Mouse (Mus musculus) forebrain, embryonic 10.5 days (tissue): ENCODE results near the gene Srcin1. TPM values are rescaled to one million over a fixed set of nuclear protein-coding genes. Genes with fewer than 3 reads are reported as not detected.
A peak's percentile ranks its signal among the peaks of the same experiment; 100 is the strongest.

Experiments
- DNase-seq: peaks from one replicate; pipeline ENCODE4 v3.0.0-alpha.2; 2017; ENCODE audit warnings: low spot score; ENCODE audit errors: extremely low spot score
- H3K27ac ChIP-seq: fragments of 300-500 bp; sonication (generic); 2 replicates; pipeline ENCODE4 v1.5.1; 2016; ENCODE audit warnings: mild to moderate bottlenecking
- H3K27me3 ChIP-seq: fragments of 300-500 bp; sonication (generic); 2 replicates; pipeline ENCODE4 v1.6.1; 2016; ENCODE audit warnings: mild to moderate bottlenecking; ENCODE audit not compliant: poor library complexity, severe bottlenecking
- H3K36me3 ChIP-seq: fragments of 300-500 bp; sonication (generic); replicated peaks from 2 replicates; pipeline ENCODE4 v1.6.1; 2016; ENCODE audit warnings: mild to moderate bottlenecking, moderate library complexity
- H3K4me1 ChIP-seq: fragments of 300-500 bp; sonication (generic); 2 replicates; pipeline ENCODE4 v1.6.1; 2016
- H3K4me3 ChIP-seq: fragments of 300-500 bp; sonication (generic); 2 replicates; pipeline ENCODE4 v1.5.1; 2016; ENCODE audit warnings: mild to moderate bottlenecking, moderate library complexity
- H3K9me3 ChIP-seq: fragments of 300-500 bp; sonication (generic); 2 replicates; pipeline ENCODE4 v1.6.1; 2016; ENCODE audit warnings: mild to moderate bottlenecking, moderate library complexity
- WGBS: fragments of 180-500 bp; shearing (Covaris S2); methylation state at CpG from one replicate; pipeline ENCODE4 v1.1.7; 2016; 5-methylcytosine and 5-hydroxymethylcytosine counted together
- polyA plus RNA-seq: library from polyadenylated mRNA; unstranded; fragments of >200 nt; fragmentation: Nextera tagmentation; extraction: Ambion mirVana; gene quantifications from 2 replicates; pipeline ENCODE4 v1.2.1, GENCODE M21; 2016

Gene Srcin1
- polyA plus RNA-seq, 1 experiment from 2014 or later: 1.1 TPM

DNA sequence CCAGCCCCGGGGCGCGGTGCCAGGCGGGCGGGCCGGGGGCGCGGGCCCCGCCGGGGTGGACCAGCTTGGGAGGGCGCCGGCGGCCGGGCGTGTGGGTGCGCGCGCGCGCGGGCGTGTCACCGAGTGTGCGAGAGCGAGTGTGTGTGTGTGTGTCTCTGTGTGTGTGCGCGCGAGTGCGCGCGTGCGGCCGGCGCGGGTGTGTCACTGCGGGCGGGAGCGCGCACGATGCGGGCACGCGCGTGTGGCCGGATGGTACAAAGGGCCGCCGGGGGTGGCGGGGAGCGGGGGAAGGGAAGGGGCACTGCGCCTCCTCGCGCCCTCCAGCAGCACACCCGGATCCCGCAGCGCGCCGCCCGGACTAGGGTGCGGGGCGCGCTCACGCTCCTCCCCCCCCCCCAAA lies 911 bp downstream of the Srcin1 start:
- Histone ChIP-seq H3K36me3 (no peaks in the 10 kb centered on the region), H3K27ac (peak overlapping the region; percentile 94), H3K4me3 (peak overlapping the region; percentile 73), H3K27me3 (peaks cover 95% of the 10 kb centered on the region), H3K9me3 (no peaks in the 10 kb centered on the region), H3K4me1 (peaks cover 88% of the 10 kb centered on the region)
- 0% methylated on average over 51 of the region's 62 CpGs for WGBS
- peak; percentile 78 for DNase-seq

DNA sequence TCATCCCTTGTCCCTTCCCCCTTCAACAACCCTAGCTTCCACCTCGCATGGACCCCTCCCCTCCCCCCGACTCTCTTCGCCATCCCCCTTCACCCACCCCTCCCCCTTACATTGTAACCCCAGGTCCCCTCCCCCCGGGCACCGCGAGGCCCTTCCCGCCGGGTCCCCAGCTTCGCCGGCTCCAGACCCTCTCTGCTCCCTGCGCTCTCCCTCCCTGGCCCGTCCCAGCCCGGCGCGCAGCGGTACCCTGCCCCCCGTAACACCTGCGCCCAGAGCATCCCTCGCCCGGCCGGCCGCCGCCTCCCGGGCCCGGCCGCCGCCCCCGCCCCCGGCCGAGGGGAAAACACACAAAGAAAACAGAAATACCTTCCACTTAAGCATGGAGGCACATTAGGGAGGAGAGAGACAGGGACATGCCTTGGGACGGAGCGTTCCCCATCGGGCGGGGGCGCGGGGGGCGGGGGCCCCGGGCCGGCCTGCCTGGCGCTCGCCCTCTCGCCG lies 1.4 kb downstream of the Srcin1 start:
- peak; percentile 66 for DNase-seq
- peaks cover 97% of the 10 kb centered on the region for H3K27me3 ChIP-seq
- under 1% methylated on average over 42 of the region's 43 CpGs for WGBS
- peak overlapping the region; percentile 73 for H3K4me3 ChIP-seq
- H3K27ac ChIP-seq: peak overlapping the region; percentile 94
- peaks cover 89% of the 10 kb centered on the region for H3K4me1 ChIP-seq
- no peaks in the 10 kb centered on the region for H3K36me3 ChIP-seq
- H3K9me3 ChIP-seq: no peaks in the 10 kb centered on the region

GRCm38 (mm10) chr11:97573891-97574550 lies 2.0 kb downstream of the Srcin1 start:
- Histone ChIP-seq H3K27ac (peak overlapping the region; percentile 94), H3K9me3 (no peaks in the 10 kb centered on the region), H3K36me3 (no peaks in the 10 kb centered on the region), H3K4me1 (peaks cover 89% of the 10 kb centered on the region), H3K27me3 (peaks cover 100% of the 10 kb centered on the region), H3K4me3 (peak overlapping the region; percentile 73)
- WGBS: under 1% methylated on average over 28 of the region's 28 CpGs
- DNase-seq: no peak

DNA sequence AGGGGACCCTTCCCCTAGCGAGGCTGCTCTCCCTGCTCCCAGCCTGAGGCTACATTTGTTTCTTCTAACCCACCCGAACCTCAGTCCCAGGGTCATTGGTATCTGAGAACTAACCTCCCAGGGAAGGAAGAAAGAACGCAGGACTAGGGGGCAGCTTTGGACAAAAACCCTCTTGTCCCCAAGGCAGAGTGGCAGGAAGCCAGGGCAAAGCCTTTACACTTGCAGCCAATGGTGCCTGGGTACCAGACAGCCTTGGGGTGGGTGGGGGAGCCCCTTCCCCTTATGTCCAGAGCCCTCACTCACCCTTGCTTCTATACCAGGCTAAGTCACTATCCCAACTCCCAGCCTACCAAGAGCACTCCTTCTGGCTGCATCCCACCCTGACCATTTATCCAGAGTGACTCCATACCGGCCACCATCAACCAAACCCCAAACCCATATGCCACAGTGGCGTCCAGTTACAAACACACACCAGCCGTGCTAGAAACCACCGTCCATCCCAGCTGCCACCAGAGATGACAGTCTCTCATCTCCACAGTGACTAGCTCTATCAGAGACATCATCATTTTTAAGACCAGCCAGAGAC lies 3.0 kb downstream of the Srcin1 start:
- H3K4me3 ChIP-seq: peak overlapping the region; percentile 73
- WGBS: 30% methylated on average over 7 of the region's 7 CpGs
- H3K9me3 ChIP-seq: no peaks in the 10 kb centered on the region
- no peaks in the 10 kb centered on the region for H3K36me3 ChIP-seq
- no peak for DNase-seq
- peak overlapping the region; percentile 69; the same call in 1 of the 2 replicates for H3K27ac ChIP-seq
- peaks cover 89% of the 10 kb centered on the region for H3K4me1 ChIP-seq
- peaks cover 98% of the 10 kb centered on the region for H3K27me3 ChIP-seq

GRCm38 (mm10) chr11:97572089-97572345 lies 4.0 kb downstream of the Srcin1 start:
- H3K36me3 ChIP-seq: no peaks in the 10 kb centered on the region
- H3K4me1 ChIP-seq: peaks cover 96% of the 10 kb centered on the region
- whole genome bisulfite sequencing: 42% methylated on average over 5 of the region's 5 CpGs
- peak overlapping the region; percentile 69 for H3K27ac ChIP-seq
- no peaks in the 10 kb centered on the region for H3K9me3 ChIP-seq
- peak overlapping the region; percentile 73; the same call in 1 of the 2 replicates for H3K4me3 ChIP-seq
- DNase-seq: no peak
- H3K27me3 ChIP-seq: peaks cover 98% of the 10 kb centered on the region

- H3K9me3 ChIP-seq: no peaks in the 10 kb centered on the region
- H3K27ac ChIP-seq: peak overlapping the region; percentile 69
- no peak for DNase-seq
- no peaks in the 10 kb centered on the region for H3K36me3 ChIP-seq
- H3K4me3 ChIP-seq: peak overlapping the region; percentile 21; the same call in 1 of the 2 replicates
- H3K4me1 ChIP-seq: peaks cover 100% of the 10 kb centered on the region
- peaks cover 98% of the 10 kb centered on the region for H3K27me3 ChIP-seq
- WGBS: 11% methylated on average over 8 of the region's 8 CpGs
Measured at GRCm38 (mm10) chr11:97571266-97572088, 4.5 kb downstream of the Srcin1 start.

- peaks cover 100% of the 10 kb centered on the region for H3K4me1 ChIP-seq
- no peak for DNase-seq
- peaks cover 98% of the 10 kb centered on the region for H3K27me3 ChIP-seq
- 23% methylated on average over 8 of the region's 8 CpGs for WGBS
- peak overlapping the region; percentile 21; the same call in 1 of the 2 replicates for H3K4me3 ChIP-seq
- H3K27ac ChIP-seq: peak overlapping the region; percentile 69; the same call in 1 of the 2 replicates
- H3K36me3 ChIP-seq: no peaks in the 10 kb centered on the region
- no peaks in the 10 kb centered on the region for H3K9me3 ChIP-seq
Measured at GRCm38 (mm10) chr11:97570493-97571137, 5.4 kb downstream of the Srcin1 start.

- no peak overlapping the region; the same call in 1 of the 2 replicates for H3K4me3 ChIP-seq
- H3K9me3 ChIP-seq: no peaks in the 10 kb centered on the region
- H3K27me3 ChIP-seq: peaks cover 98% of the 10 kb centered on the region
- H3K27ac ChIP-seq: peak overlapping the region; percentile 56; the same call in 1 of the 2 replicates
- H3K4me1 ChIP-seq: peaks cover 100% of the 10 kb centered on the region
- no peak for DNase-seq
- WGBS: 47% methylated on average over 3 of the region's 3 CpGs
- no peaks in the 10 kb centered on the region for H3K36me3 ChIP-seq
Measured at GRCm38 (mm10) chr11:97569806-97570205, 6.2 kb downstream of the Srcin1 start.

- no peaks in the 10 kb centered on the region for H3K36me3 ChIP-seq
- peak overlapping the region; percentile 56 for H3K27ac ChIP-seq
- WGBS: 31% methylated on average over 5 of the region's 5 CpGs
- H3K4me3 ChIP-seq: no peak overlapping the region; the same call in 1 of the 2 replicates
- DNase-seq: no peak
- H3K27me3 ChIP-seq: peaks cover 98% of the 10 kb centered on the region
- H3K4me1 ChIP-seq: peaks cover 100% of the 10 kb centered on the region
- H3K9me3 ChIP-seq: no peaks in the 10 kb centered on the region
Measured at GRCm38 (mm10) chr11:97569301-97569724, 6.7 kb downstream of the Srcin1 start.

DNA sequence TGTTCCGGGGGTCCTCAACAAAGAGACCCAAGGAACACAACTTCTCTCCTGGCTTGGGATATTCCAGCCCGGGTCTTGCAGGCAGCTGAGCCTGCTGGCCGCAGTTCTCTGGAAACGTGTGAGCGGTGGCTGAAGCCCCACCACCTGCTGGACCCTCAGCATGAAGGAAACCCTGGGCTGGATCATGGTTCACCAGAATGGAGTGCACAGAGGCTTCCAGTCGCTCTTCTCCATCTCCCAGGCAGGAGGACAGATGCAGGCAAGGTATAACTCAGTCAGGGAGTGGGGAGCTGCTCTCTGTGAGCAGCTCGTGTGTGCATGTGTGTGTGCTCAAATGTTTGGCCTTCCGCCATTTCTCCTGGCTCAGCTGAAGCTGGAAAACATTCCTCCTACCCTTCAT lies 7.3 kb downstream of the Srcin1 start:
- Histone ChIP-seq H3K27me3 (peaks cover 98% of the 10 kb centered on the region), H3K4me1 (peaks cover 100% of the 10 kb centered on the region), H3K36me3 (no peaks in the 10 kb centered on the region), H3K27ac (peak overlapping the region; percentile 56), H3K9me3 (no peaks in the 10 kb centered on the region), H3K4me3 (peak overlapping the region; percentile 5; the same call in 1 of the 2 replicates)
- peak; percentile 92 for DNase-seq
- WGBS: 12% methylated on average over 8 of the region's 8 CpGs

GRCm38 (mm10) chr11:97567480-97567879 lies 8.5 kb downstream of the Srcin1 start:
- no peaks in the 10 kb centered on the region for H3K36me3 ChIP-seq
- 10% methylated on average over 11 of the region's 11 CpGs for WGBS
- no peaks in the 10 kb centered on the region for H3K9me3 ChIP-seq
- no peak for DNase-seq
- peaks cover 100% of the 10 kb centered on the region for H3K4me1 ChIP-seq
- H3K4me3 ChIP-seq: peak overlapping the region; percentile 22; the same call in 1 of the 2 replicates
- H3K27me3 ChIP-seq: peaks cover 98% of the 10 kb centered on the region
- H3K27ac ChIP-seq: peak overlapping the region; percentile 58; the same call in 1 of the 2 replicates

GRCm38 (mm10) chr11:97566551-97566950 lies 9.4 kb downstream of the Srcin1 start:
- peak overlapping the region; percentile 22 for H3K4me3 ChIP-seq
- no peak for DNase-seq
- peaks cover 98% of the 10 kb centered on the region for H3K27me3 ChIP-seq

More at GRCm38 (mm10) chr11:97566551-97566950, 9.4 kb downstream of the Srcin1 start:
- H3K9me3 ChIP-seq: no peaks in the 10 kb centered on the region
- H3K4me1 ChIP-seq: peaks cover 90% of the 10 kb centered on the region
- H3K27ac ChIP-seq: peak overlapping the region; percentile 70
- WGBS: under 1% methylated on average over 13 of the region's 13 CpGs
- H3K36me3 ChIP-seq: no peaks in the 10 kb centered on the region
